Mouse (Mus musculus) retina, postnatal 1 day (tissue): ENCODE results near the gene Bicc1.

Experiments used
- DNase-seq: peaks from one replicate; pipeline ENCODE4 v3.0.0-alpha.2; 2012

Bicc1 gene

GRCm38 (mm10) chr10:71156569-71156968, 2.9 kb downstream of the Bicc1 start:
- no peak for DNase-seq

GRCm38 (mm10) chr10:71153610-71154009, 5.9 kb downstream of the Bicc1 start:
- no peak for DNase-seq

DNA sequence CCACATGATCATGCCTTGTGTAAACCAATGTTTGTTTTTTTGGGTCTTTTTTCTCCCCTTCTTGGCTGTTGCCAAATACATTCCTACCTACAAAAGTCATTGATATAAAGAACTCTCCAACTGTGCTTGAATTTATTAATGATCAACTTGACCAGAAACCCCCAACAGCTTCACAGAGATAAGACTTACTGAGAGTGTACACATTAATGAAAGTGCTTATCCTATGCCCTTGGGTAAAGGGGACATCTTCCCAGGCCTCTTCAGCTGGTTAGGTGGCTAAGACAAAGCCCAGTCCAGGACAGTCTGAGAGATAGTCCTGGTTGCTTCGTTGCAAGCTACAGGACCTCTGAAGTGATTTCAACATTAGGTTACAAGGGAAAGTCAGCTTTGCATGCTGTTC, 6.4 kb downstream of the Bicc1 start:
- no peak for DNase-seq

DNA sequence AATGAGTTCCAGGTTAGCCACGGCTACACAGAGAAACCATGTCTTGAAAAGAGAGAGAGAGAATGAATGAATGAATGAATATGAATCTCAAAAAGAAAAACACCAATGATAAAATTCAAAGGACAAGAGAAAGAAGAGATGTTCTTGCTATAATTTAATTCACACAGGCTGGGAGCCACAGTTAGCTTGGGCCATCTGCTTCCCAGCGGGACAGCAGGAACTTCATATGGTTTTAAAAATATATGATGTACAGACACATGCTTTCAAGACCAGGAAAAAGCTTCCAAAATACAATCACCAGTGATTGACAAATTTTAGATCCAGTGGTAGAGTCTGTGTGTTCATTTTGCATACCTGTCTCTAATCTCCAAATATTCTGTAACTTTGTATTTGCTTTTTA, 9.0 kb downstream of the Bicc1 start:
- no peak for DNase-seq

GRCm38 (mm10) chr10:71148951-71149603, 10.4 kb downstream of the Bicc1 start:
- no peak for DNase-seq

DNA sequence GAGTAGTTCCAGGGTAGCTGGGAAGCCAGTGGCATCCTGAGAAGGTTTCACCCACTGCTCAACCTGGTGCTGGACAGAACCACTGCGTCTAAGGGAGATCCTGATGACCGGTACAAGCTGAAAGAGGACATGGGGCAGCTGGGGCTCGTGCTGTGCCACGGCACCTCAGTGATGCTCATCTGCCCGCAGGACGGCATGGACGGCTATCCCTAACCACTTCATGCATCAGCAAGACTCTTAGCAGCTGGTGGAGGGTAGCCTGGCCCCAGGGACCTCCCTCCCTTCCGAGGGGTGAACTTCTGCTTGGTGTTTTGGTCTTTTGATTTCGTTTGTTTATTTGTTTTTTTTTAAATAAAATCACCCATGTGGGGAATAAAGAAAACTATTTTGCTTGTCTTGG, 11.3 kb downstream of the Bicc1 start:
- DNase-seq = no peak

GRCm38 (mm10) chr10:71146681-71147615, 12.6 kb downstream of the Bicc1 start:
- DNase-seq = no peak

DNA sequence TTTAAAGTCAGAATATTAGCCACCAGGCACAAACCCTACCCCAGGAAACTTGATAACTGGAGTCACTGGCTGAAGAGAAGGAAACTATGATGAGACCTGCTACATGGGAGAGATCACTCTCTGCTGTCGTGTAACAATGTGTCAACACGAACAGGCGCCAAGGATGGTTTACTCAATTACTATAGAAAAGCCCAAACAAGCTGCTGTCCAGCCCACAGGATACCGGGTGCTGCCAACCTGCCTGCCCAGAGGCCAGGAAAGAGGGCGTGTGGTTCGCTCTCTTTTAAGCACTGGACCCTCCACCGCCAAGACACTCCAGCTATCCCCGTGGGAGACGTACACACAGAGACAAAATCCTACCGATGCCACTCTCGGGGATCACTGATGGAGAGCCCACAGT, 13.7 kb downstream of the Bicc1 start:
- DNase-seq = no peak

DNA sequence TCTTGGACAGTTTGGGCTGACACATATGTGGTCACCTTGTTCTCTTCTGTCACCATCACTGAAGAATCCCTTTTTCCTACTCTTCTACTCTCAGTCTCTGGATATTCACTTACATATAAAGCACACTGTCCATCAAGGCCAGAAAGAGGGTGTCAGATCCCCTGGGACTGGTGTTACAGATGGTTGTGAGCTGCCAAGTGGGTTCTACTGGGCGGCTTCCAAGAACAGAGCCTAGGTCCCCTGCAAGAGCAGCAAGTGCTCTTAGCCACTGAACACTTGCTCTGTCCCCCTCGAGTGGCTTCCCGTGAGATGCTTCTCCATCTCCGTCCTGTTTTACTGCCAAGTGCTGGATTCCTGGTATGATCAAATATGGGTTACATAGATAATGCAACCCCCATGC, 15.3 kb downstream of the Bicc1 start:
- DNase-seq = no peak

GRCm38 (mm10) chr10:71142568-71142967, 16.9 kb downstream of the Bicc1 start:
- DNase-seq = no peak

DNA sequence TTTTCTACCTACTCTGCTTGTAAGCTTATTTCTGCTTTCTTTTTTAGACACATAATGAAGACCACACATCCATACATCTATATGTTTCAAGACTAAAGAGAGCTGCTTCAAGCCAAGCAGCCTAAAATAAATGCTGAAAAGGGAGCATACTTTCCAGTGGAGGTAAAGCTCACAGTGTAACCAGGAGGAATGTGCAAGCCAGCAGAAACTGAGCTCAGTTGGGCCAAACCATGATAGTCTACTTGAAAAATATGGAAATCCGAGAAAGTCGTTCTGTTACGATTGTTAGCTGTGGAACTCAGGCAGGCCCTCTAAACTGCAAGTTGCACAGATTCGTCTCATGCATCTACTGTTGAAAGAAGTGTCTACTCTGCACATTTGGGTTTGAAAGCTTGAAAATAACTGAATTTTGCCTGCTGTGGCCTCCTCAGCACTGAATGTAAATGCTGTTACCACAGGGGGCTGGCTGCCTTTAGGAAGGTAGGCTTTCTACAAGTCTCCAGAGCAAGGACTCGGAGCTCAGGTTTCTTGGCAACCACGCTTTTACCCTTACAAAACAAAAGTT, 19.1 kb downstream of the Bicc1 start:
- no peak for DNase-seq

- no peak for DNase-seq
Observed at GRCm38 (mm10) chr10:71138852-71139197, 20.7 kb downstream of the Bicc1 start.

DNA sequence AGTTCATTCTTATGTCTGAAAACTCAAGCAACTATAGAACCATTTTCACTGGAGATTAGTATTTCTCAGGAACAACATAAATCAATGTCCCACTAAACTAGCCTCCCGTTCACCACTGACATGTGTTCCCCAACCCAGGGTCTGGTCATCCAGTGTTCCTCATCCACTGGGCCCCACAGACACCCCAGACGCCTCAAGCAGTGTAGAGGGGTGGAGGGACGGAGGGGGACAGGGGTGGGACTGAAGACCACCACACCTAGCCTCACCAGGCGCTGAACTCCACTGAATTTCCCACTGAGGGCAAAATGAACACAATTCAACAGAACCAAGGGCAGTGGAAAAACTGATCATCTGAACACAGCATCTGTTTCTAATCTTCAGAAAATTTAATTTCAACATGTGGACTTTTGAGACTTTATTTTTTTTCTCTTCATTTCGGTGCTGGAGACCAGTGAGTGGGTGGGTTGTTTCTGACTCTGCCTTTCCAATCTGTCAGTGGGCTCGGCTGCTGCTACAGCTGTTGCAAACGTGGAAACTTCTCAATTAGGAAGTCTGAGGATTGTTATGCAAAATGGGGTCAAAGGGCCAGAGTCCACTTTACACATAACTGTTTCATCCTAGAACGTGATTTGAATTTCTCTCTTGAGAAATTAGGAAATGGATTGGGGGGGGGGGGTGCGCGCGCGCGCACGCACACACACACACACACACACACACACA, 21.2 kb downstream of the Bicc1 start:
- peak; percentile 20 for DNase-seq

DNA sequence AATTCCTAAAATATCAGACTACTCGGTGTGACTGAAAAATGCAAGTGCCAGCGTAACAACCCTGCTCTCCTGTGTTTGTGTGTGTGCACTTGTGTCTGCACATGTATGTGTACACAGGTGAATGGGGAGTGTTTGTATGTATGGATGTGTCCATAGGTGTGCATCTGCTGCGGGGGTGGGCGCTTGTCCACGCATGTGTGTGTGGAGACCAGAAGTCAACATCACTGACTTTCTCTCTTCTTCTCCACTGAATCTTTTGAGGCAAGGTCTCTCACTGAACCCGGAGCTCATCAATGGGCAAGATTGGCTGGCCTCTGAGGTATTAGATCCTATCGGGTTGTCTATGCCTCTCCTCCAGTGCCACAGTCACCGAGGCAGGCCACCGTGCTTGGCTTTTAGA, 21.9 kb downstream of the Bicc1 start:
- no peak for DNase-seq

- DNase-seq = no peak
Observed at GRCm38 (mm10) chr10:71131333-71131732, 28.2 kb downstream of the Bicc1 start.

DNA sequence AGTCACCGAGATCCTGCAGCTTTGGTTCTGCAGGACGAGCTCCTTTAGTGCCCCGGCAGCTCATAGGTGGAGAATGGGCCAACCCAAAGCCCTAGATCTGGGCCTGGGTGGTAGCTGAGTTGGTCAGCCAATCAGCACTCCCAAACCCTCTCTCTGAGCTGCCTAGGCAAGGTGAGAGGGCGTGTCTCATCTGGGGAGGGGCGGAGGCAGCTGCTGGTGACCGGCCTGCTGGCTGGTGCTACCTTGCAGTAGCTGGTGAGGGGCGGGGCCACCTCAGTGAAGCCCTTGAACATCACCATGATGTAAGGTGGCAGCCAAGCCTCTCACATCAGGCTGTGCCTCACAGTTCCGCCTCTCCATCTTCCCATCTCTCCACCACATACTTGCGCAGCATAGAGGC, 29.2 kb downstream of the Bicc1 start:
- no peak for DNase-seq

- peak; percentile 3 for DNase-seq
Observed at GRCm38 (mm10) chr10:71127951-71128331, 31.6 kb downstream of the Bicc1 start.

GRCm38 (mm10) chr10:71127278-71127950, 32.1 kb downstream of the Bicc1 start:
- no peak for DNase-seq

- no peak for DNase-seq
Observed at GRCm38 (mm10) chr10:71123974-71124373, 35.5 kb downstream of the Bicc1 start.

DNA sequence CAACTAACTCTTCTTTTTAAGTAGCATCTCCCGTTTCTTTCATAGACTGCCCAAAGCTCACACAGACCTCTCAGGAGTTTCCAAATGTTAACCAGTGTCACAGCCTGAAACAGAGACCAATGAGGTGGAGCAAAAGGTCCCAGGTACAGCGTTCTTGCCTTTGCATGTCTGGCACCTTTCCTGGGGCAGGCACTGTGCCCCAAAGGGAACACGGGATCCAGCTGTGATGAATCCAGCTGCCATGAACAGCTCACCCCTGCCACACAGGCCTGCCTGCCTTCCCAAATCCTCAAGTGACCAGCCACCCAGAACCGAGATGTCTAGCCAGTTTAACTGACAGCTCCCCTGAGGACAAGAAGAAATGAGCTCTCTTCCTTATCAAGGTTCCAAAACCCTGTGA, 36.1 kb downstream of the Bicc1 start:
- no peak for DNase-seq

- DNase-seq = no peak
Observed at GRCm38 (mm10) chr10:71122480-71122879, 37.0 kb downstream of the Bicc1 start.

DNA sequence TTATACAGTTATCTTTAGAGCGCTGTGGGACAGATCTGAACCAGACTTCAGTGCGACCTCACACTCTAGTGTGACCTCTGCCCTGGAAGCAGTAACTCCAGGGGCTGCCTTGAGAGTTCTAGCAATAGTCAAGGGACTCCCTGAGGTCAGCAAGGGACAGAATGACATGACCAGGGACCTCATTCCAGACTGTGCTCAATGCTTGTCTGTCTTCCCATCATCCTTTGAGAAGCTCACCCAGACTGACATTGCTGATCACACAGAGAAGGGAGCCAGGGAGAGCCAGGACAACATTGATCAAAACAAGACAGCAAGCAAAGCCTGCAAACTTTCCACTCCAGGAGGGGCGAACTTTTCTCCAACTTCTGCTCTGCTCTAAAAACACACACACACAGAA, 38.7 kb downstream of the Bicc1 start:
- DNase-seq = no peak
